ENCODE assay signal across 18 mouse cellular contexts in genomic region chr4:107816459-107816858, GRCm38 (mm10). TPM values are rescaled to one million over a fixed set of nuclear protein-coding genes. Genes with fewer than 3 reads are reported as not detected.
DNase-seq lines count a peak whose midpoint lies in the region; ATAC-seq and TF ChIP-seq lines count a peak whose summit lies in the region.
"Had no signal": no experiment of that assay in that cellular context is flagged by ENCODE, and none has a peak within 500 bp of the region (broad histone marks: within the 10 kb centered on the region; RNA-seq: fewer than 3 reads in every experiment).

No protein-coding gene starts in this region.

- H3K9ac ChIP-seq in forebrain, embryonic 13.5 days = no peak overlapping the region
- no peak overlapping the region for H3K9ac ChIP-seq in forebrain, embryonic 12.5 days
- no peak overlapping the region for H3K9ac ChIP-seq in forebrain, postnatal 0 days
- H3K9ac ChIP-seq: lung, embryonic 14.5 days; neural tube, embryonic 12.5 days had no signal

- peak; percentile 46 to 61 for DNase-seq in left cerebral cortex, adult 18-20 months (ENCODE audit: low spot score in 2 of 2)
- DNase-seq in left cerebral cortex, postnatal 4 days = no peak
- DNase-seq in 3T3-L1 (ENCODE audit: low read depth, low spot score) = peak; percentile 31
- DNase-seq in forebrain, postnatal 0 days = no peak
- DNase-seq: adrenal gland, adult 8-10 months; gastrocnemius, postnatal 10 days; heart, postnatal 14 days; kidney, adult 9 months; lung, embryonic 14.5 days; spleen, adult 18-20 months; thymus, postnatal 14 days had no signal

- H3K4me3 ChIP-seq in forebrain, embryonic 13.5 days = no peak overlapping the region
- H3K4me3 ChIP-seq in forebrain, embryonic 12.5 days (replicated peaks) = no peak overlapping the region
- no peak overlapping the region for H3K4me3 ChIP-seq in forebrain, postnatal 0 days (ENCODE audit: low read depth, low read length)
- H3K4me3 ChIP-seq: neural tube, embryonic 12.5 days had no signal

- 93% methylated on average over 4 of the region's 4 CpGs for WGBS in forebrain, embryonic 13.5 days
- WGBS in forebrain, embryonic 12.5 days = 94% methylated on average over 4 of the region's 4 CpGs
- WGBS in forebrain, postnatal 0 days = 61% methylated on average over 4 of the region's 4 CpGs

- H3K36me3 ChIP-seq in forebrain, embryonic 13.5 days (ENCODE audit: poor library complexity, severe bottlenecking) = peaks cover 56% of the 10 kb centered on the region
- H3K36me3 ChIP-seq in forebrain, embryonic 12.5 days (replicated peaks) = peaks cover 30% of the 10 kb centered on the region
- H3K36me3 ChIP-seq in forebrain, postnatal 0 days (ENCODE audit: insufficient read depth) = peaks cover 19% of the 10 kb centered on the region

- no peak for ATAC-seq in forebrain, embryonic 13.5 days
- ATAC-seq in forebrain, embryonic 12.5 days (ENCODE audit: low FRiP score) = no peak
- ATAC-seq in forebrain, postnatal 0 days = no peak
- ATAC-seq in erythroblast, adult 5-6 weeks (replicated peaks; ENCODE audit: low FRiP score, poor library complexity, severe bottlenecking) = no peak

- intact Hi-C loops in left cerebral cortex, postnatal 4 days (cut with DNase I) = no loop called here

- peaks cover 98% of the 10 kb centered on the region for H3K4me1 ChIP-seq in forebrain, embryonic 13.5 days
- H3K4me1 ChIP-seq in forebrain, embryonic 12.5 days = peaks cover 77% of the 10 kb centered on the region
- H3K4me1 ChIP-seq in forebrain, postnatal 0 days (ENCODE audit: insufficient read depth) = peaks cover 34% of the 10 kb centered on the region

- H3K4me2 ChIP-seq in forebrain, embryonic 13.5 days = no peak overlapping the region
- H3K4me2 ChIP-seq in forebrain, embryonic 12.5 days = no peak overlapping the region
- H3K4me2 ChIP-seq in forebrain, postnatal 0 days (ENCODE audit: low read depth) = no peak overlapping the region
- H3K4me2 ChIP-seq: liver, embryonic 11.5 days; lung, embryonic 14.5 days; neural tube, embryonic 12.5 days had no signal

- H3K27me3 ChIP-seq in forebrain, embryonic 13.5 days = no peaks in the 10 kb centered on the region
- no peaks in the 10 kb centered on the region for H3K27me3 ChIP-seq in forebrain, embryonic 12.5 days
- no peaks in the 10 kb centered on the region for H3K27me3 ChIP-seq in forebrain, postnatal 0 days (ENCODE audit: insufficient read depth, low read length)

- H3K9me3 ChIP-seq in forebrain, embryonic 13.5 days (replicated peaks) = no peaks in the 10 kb centered on the region
- no peaks in the 10 kb centered on the region for H3K9me3 ChIP-seq in forebrain, embryonic 12.5 days
- H3K9me3 ChIP-seq in forebrain, postnatal 0 days (ENCODE audit: low read length) = no peaks in the 10 kb centered on the region
- H3K9me3 ChIP-seq: G1E; neural tube, embryonic 12.5 days had no signal

- TF ChIP-seq CTCF in forebrain, postnatal 0 days (IDR thresholded peaks at IDR 0.05; ENCODE audit: low read depth) = no peak

- peak overlapping the region; percentile 87 for H3K27ac ChIP-seq in forebrain, embryonic 13.5 days
- H3K27ac ChIP-seq in forebrain, embryonic 12.5 days = no peak overlapping the region
- peak overlapping the region; percentile 76; the same call in 1 of the 2 replicates for H3K27ac ChIP-seq in forebrain, postnatal 0 days (ENCODE audit: low read depth, low read length)
- H3K27ac ChIP-seq: macrophage; neural tube, embryonic 12.5 days had no signal

RNA-seq across cellular contexts. Expression of gene Lrp8, which starts 14.4 kb away (rescaled TPM):
- 37.2 and 42.6 TPM in 2 replicates for polyA plus RNA-seq in forebrain, embryonic 13.5 days (2015; fragmentation: Nextera tagmentation; extraction: Ambion mirVana)
- 43.3 and 48.3 TPM in 2 replicates for polyA plus RNA-seq in forebrain, embryonic 12.5 days (2016; fragmentation: Nextera tagmentation; extraction: Ambion mirVana)
- total RNA-seq in left cerebral cortex, adult 18-20 months (2021) = 10 to 100 TPM; 84.3 to 94.0 TPM
- 100 to 1,000 TPM; 207 to 215 TPM for total RNA-seq in left cerebral cortex, postnatal 4 days (2021)
- total RNA-seq in forebrain, postnatal 0 days (2014; rRNA removed) = 60.7 and 90.2 TPM in 2 replicates
- polyA plus RNA-seq in forebrain, postnatal 0 days (2015; fragmentation: Nextera tagmentation; extraction: Ambion mirVana) = 21.9 and 38.3 TPM in 2 replicates
- 2.1 and 2.3 TPM in 2 replicates for total RNA-seq in erythroblast, adult 5-6 weeks (2015; ENCODE audit: low replicate concordance)
- total RNA-seq in erythroblast, adult 5-6 weeks (2017; ENCODE audit: low replicate concordance) = 4.7 and 6.0 TPM in 2 replicates

Comparison
In these comparisons a context has a peak if more than half of its experiments do, and no peak if none do; other contexts are left out.
1. DNase-seq: peak in left cerebral cortex, adult 18-20 months (2 of 2) and 3T3-L1 (single experiment); none in left cerebral cortex, postnatal 4 days (single experiment) and forebrain, postnatal 0 days (single experiment).